Mouse (Mus musculus) bone marrow, adult 2 months (tissue): ENCODE results near the gene Hus1b. TPM values are rescaled to one million over a fixed set of nuclear protein-coding genes. Genes with fewer than 3 reads are reported as not detected.
A peak's percentile ranks its signal among the peaks of the same experiment; 100 is the strongest.

Source experiments
- H3K27ac ChIP-seq: fragments of 200-500 bp; 2 replicates; pipeline ENCODE4 v1.5.1; 2012; ENCODE audit warnings: low read depth, mild to moderate bottlenecking, control low read depth, inconsistent platforms, low read length; ENCODE audit not compliant: control insufficient read depth, poor library complexity, insufficient read depth
- H3K4me1 ChIP-seq: fragments of 200-500 bp; 2 replicates; pipeline ENCODE4 v1.6.1; 2011; ENCODE audit warnings: low read length; ENCODE audit not compliant: control insufficient read depth, insufficient read depth
- H3K4me3 ChIP-seq: fragments of 200-500 bp; replicated peaks from 2 replicates; pipeline ENCODE3; 2011; ENCODE audit warnings: mild to moderate bottlenecking, low read depth, low read length, control low read depth; ENCODE audit not compliant: control insufficient read depth
- CTCF ChIP-seq: fragments of 200-500 bp; IDR thresholded peaks from 2 replicates; pipeline ENCODE4 v1.5.1; 2011; ENCODE audit warnings: low read length, control low read depth; ENCODE audit not compliant: control insufficient read depth, insufficient read depth
- POLR2A ChIP-seq: fragments of 200-500 bp; IDR thresholded peaks from 2 replicates; pipeline ENCODE4 v1.6.1; 2011; ENCODE audit warnings: low read depth, mild to moderate bottlenecking, control low read depth, low read length, borderline replicate concordance; ENCODE audit not compliant: control insufficient read depth
- WGBS: fragments of 180-500 bp; shearing (Covaris S2); methylation state at CpG from one replicate; pipeline ENCODE4 v1.1.7; 2018; 5-methylcytosine and 5-hydroxymethylcytosine counted together
- polyA plus RNA-seq: library from polyadenylated mRNA; stranded (reverse); fragments of >200 nt; gene quantifications from 2 replicates; pipeline ENCODE4 v1.2.4, GENCODE M21; 2011; ENCODE audit warnings: low replicate concordance; ENCODE audit not compliant: missing spikeins, insufficient read depth, insufficient read length

The Hus1b gene
- polyA plus RNA-seq, 1 experiment: not detected

GRCm38 (mm10) chr13:30981666-30982065 is 34.1 kb upstream of the Hus1b start:
- Histone ChIP-seq H3K27ac (no peak overlapping the region), H3K4me3 (no peak overlapping the region), H3K4me1 (no peaks in the 10 kb centered on the region)
- peak; percentile 79 for TF ChIP-seq CTCF
- TF ChIP-seq POLR2A: no peak
- 33% methylated on average over 1 of the region's 1 CpGs for WGBS

- TF ChIP-seq POLR2A (no peak), CTCF (no peak)
- no peak overlapping the region for H3K4me3 ChIP-seq
- H3K27ac ChIP-seq: no peak overlapping the region
- 83% methylated on average over 4 of the region's 4 CpGs for WGBS
- no peaks in the 10 kb centered on the region for H3K4me1 ChIP-seq
Measured at GRCm38 (mm10) chr13:30978224-30978623, 30.7 kb upstream of the Hus1b start.

GRCm38 (mm10) chr13:30976536-30977084 is 29.1 kb upstream of the Hus1b start:
- WGBS: 51% methylated on average over 8 of the region's 8 CpGs
- H3K27ac ChIP-seq: no peak overlapping the region
- H3K4me3 ChIP-seq: no peak overlapping the region
- TF ChIP-seq CTCF (no peak), POLR2A (no peak)
- peaks cover 1% of the 10 kb centered on the region; the same call in 1 of the 2 replicates for H3K4me1 ChIP-seq

DNA sequence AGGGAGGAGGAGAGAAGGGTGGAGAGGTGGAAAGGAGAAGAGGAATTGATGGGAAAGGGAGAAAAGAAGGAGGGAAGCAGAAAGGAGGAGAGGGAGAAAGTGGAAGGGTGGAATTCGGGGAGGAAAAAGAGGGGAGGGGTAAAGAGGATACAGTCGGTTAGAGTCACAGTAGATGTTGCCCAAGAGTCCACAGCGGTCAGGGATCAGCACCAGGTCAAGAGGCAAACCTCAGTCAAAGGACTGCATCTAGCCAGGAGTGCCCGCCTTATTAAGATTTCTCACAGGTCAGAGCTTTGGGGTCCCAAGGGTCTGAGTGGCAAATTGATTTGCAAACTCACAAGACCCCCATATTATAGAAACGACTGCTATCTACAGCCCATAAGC is 26.7 kb upstream of the Hus1b start:
- Histone ChIP-seq H3K27ac (peak overlapping the region; percentile 91; the same call in 1 of the 2 replicates), H3K4me1 (peaks cover 5% of the 10 kb centered on the region; the same call in 1 of the 2 replicates), H3K4me3 (peak overlapping the region; percentile 93)
- WGBS: 31% methylated on average over 5 of the region's 5 CpGs
- no peak for TF ChIP-seq CTCF
- TF ChIP-seq POLR2A: no peak

DNA sequence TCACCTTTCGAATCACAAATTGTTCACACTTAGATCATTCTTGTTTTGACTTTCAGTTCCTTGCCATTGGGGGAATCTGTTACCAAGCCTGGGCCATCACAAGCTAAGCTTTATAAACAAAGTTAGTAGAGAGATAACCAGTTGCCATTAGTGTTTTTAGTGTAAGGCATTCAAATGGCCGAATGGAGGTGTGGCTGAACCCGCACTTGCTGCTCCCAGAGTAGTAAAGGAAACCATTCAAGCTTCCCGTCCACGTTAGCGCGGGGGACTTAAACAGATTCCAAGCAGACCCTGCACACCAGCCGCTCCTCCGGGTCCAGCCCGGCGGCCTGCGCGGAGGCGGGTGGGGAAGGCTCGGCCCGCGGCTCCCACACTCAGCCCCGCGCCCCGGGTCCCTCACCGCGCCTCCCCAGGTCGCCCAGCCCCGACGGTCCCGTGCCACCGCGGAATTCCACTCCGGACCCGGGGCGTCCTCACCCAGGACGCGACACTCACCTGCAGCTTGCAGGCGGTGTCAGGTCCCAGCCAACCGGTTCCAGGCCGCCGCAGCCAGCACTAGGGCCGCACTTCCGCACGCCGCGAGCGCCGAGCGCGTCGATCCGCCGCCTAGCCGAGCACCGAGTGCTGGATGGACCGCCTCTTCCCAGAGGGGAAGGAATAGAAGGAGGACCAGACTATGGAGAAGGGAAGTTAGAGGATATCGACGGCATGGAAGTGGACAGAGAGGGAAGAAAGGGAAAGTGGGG is 26.1 kb upstream of the Hus1b start, which contains the start of the genes Exoc2 and Gm5447:
Gene Exoc2 (minus strand): TSS at position 593 of the 746 bp plus-strand sequence.
Gene Gm5447 (plus strand): TSS at position 704 of the 746 bp plus-strand sequence.
- H3K27ac ChIP-seq: peak within 1 kb of the TSS; percentile 91
- H3K4me1 ChIP-seq: peaks cover 5% of the 10 kb centered on the region; the same call in 1 of the 2 replicates
- peak; percentile 77; the same call in 1 of the 2 replicates for TF ChIP-seq POLR2A
- TF ChIP-seq CTCF: no peak; the same call in 1 of the 2 replicates
- under 1% methylated on average over 54 of the region's 54 CpGs for WGBS
- H3K4me3 ChIP-seq: peak within 1 kb of the TSS; percentile 93

- 4% methylated on average over 2 of the region's 2 CpGs for WGBS
- H3K4me3 ChIP-seq: peak overlapping the region; percentile 22
- H3K4me1 ChIP-seq: peaks cover 5% of the 10 kb centered on the region; the same call in 1 of the 2 replicates
- no peak overlapping the region for H3K27ac ChIP-seq
- TF ChIP-seq POLR2A: no peak
- TF ChIP-seq CTCF: peak; percentile 11; the same call in 1 of the 2 replicates
Measured at GRCm38 (mm10) chr13:30972102-30972501, 24.5 kb upstream of the Hus1b start.

- no peak overlapping the region for H3K27ac ChIP-seq
- peaks cover 5% of the 10 kb centered on the region; the same call in 1 of the 2 replicates for H3K4me1 ChIP-seq
- H3K4me3 ChIP-seq: no peak overlapping the region
- no peak for TF ChIP-seq CTCF
- TF ChIP-seq POLR2A: no peak
- 9% methylated on average over 3 of the region's 3 CpGs for WGBS
Measured at GRCm38 (mm10) chr13:30971047-30971446, 23.5 kb upstream of the Hus1b start.

DNA sequence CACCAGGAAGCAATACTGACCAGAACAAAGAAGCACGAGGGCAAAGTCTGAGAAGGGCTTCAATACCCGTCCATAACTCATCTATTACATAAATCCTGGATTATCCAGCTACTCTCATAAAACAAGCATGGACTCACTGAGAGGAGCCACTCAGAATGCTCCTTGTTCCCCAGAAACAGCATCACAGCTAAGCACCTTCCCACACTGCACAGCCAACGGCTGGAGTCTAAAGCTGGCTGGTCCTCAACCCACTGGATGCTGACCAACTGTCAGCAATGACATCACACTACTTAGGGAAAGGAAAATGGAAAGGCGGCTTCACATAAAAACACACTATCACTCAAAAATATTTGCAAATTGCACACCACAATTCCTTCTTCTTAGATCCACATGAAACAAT is 20.8 kb upstream of the Hus1b start:
- no peak overlapping the region for H3K4me3 ChIP-seq
- TF ChIP-seq POLR2A (no peak), CTCF (no peak)
- H3K27ac ChIP-seq: no peak overlapping the region
- peaks cover 5% of the 10 kb centered on the region; the same call in 1 of the 2 replicates for H3K4me1 ChIP-seq
- WGBS: 71% methylated on average over 4 of the region's 4 CpGs
